Mouse (Mus musculus): ENCODE measurements around the gene Car5b. TPM values are rescaled to one million over a fixed set of nuclear protein-coding genes. Genes with fewer than 3 reads are reported as not detected.

Car5b gene
- 0.50 and 0.77 TPM in 2 replicates for polyA plus RNA-seq (2015; fragmentation: Nextera tagmentation; extraction: Ambion mirVana)

DNA sequence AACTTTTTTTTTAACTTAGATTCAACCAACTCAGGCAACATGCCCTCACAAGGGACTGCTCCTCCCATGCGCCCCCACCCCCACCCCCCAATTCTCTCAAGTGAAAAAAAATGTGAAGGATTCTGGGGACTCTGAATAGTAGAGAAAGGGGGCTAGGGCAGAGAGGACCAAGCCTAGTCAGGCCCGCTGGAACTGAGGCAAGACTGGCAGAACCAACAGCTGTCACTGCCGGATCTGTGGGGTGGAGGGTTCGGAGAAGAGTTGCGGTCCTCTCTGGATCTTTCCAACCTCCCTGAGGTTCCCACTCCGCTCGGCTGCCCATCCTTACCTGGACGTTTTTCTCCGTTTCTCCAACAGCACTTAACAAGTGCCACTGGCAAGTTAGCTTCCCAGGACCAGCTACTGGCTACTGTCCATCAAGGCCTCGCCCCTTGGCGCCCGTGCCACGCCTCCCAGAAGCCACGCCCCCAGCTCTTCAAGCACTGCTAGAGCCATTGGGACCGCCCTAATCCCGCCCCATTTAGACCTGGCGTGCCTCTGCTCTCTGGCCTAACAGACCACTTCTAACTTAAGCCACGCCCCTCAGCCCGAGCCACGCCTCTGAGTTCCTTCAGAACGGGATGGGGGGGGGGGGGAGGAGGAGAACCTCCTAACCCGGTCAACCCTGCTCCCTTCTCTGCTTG lies at the start of gene Car5b:
Gene Car5b, minus strand, starts transcription at position 391 of the 683 bp plus-strand sequence.
- H3K9ac ChIP-seq, result no peak within 1 kb of the TSS
- ATAC-seq, result peak; percentile 99

DNA sequence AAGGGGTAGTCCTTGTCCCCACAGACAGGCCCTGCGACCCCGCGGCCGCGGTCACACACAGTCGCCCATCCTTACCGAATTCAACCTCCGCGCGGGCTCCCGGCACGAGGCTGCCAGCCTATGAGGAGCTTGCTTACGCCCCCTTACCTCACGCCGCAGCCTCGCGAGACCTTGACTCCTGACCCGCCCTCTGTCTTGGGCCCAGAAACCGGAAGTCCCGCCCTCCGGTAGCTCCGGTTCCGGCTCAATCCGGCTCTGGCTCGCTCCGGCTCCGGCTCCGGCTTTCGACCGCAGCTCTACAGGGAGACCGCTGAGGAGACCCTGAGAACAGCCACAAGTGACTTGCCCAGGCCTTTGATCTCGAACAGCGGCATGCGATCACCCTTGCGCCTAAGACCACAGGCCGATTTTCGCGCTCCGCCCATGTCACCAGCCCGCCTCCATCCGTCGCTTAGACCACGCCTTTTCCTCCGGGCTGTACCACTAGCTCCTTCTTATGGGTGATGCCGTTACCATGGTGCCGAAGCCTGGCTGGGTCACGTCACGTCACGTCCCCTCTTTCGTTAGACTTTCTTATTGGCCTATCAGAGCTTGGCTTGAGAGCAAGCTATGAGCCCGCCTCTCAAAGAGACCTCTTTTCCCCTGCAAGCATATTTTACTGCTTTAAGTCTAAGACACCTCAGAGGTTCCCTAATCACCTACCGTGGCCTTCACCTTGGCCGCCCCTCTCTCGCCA lies 48.4 kb upstream of the Car5b start, which contains the start of gene Siah1b:
Gene Siah1b, minus strand, starts transcription at position 454 of the 736 bp plus-strand sequence.
- ATAC-seq, result peak; percentile 99
- Histone ChIP-seq H3K27ac (peak within 1 kb of the TSS; percentile 64; the same call in 1 of the 2 replicates), H3K27me3 (replicated peaks) (no peaks in the 10 kb centered on the region), H3K4me1 (replicated peaks) (no peaks in the 10 kb centered on the region), H3K4me3 (replicated peaks) (peak within 1 kb of the TSS; percentile 57), H3K9ac (peak within 1 kb of the TSS; percentile 58), H3K9me3 (no peaks in the 10 kb centered on the region), H3K4me2 (replicated peaks) (peak within 1 kb of the TSS; percentile 60), H3K36me3 (no peaks in the 10 kb centered on the region)
- 24% methylated on average over 54 of the region's 54 CpGs for WGBS

More for the DNA sequence above, at the start of gene Car5b:
- Histone ChIP-seq H3K9me3 (no peaks in the 10 kb centered on the region), H3K4me1 (replicated peaks) (no peaks in the 10 kb centered on the region), H3K36me3 (no peaks in the 10 kb centered on the region), H3K4me2 (replicated peaks) (peak within 1 kb of the TSS; percentile 58), H3K4me3 (replicated peaks) (peak within 1 kb of the TSS; percentile 35), H3K27ac (no peak within 1 kb of the TSS), H3K27me3 (replicated peaks) (no peaks in the 10 kb centered on the region)
- WGBS, result 10% methylated on average over 22 of the region's 22 CpGs

DNA sequence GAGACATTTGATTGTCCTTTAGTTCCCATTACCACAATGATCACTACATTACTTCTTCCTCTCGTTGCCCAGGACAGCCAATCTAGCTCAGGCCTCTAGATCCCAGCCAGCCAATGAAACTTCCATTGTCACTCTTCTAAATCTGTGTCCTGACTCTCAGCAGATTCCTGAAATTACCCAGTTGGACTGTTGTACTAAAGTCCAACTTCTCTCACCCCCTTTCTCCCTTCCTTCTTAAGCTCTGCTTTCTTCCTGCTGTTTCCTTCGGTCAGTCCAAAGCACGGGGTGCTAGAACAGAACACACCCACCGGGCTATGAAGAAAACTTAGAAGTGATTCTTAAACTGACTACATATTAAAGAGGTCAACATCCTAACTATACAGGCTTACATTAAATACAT lies 41.2 kb upstream of the Car5b start:
- no peak overlapping the region for H3K9ac ChIP-seq
- no peak overlapping the region for H3K4me2 ChIP-seq (replicated peaks)
- H3K27ac ChIP-seq, result no peak overlapping the region
- no peaks in the 10 kb centered on the region for H3K36me3 ChIP-seq
- ATAC-seq, result no peak
- 80% methylated on average over 4 of the region's 4 CpGs for WGBS
- no peaks in the 10 kb centered on the region for H3K9me3 ChIP-seq
- no peaks in the 10 kb centered on the region for H3K27me3 ChIP-seq (replicated peaks)
- H3K4me3 ChIP-seq (replicated peaks), result no peak overlapping the region
- no peaks in the 10 kb centered on the region for H3K4me1 ChIP-seq (replicated peaks)

DNA sequence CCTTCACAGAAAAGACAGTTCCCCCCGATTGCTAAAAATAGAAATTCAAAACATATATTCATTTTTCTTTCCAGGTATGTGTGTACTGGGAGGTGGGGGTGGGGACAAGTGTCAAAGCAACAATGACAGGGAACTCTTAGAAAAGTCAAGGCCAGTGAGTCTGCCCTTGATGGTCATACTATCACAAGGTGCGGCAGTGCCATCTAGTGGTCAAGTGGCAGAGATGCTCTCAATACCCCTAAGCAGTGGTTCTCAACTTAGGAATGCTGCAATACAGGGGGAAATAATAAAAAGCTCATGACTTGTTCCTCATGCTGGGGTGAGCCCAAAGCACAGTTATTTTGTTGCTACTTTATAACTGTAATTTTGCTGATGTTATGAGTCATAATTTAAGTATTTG lies 38.4 kb upstream of the Car5b start:
- WGBS, result 9% methylated on average over 2 of the region's 2 CpGs
- H3K27ac ChIP-seq, result no peak overlapping the region
- no peaks in the 10 kb centered on the region for H3K4me1 ChIP-seq (replicated peaks)
- H3K9me3 ChIP-seq, result no peaks in the 10 kb centered on the region
- no peak overlapping the region for H3K4me3 ChIP-seq (replicated peaks)
- H3K4me2 ChIP-seq (replicated peaks), result no peak overlapping the region
- no peak overlapping the region for H3K9ac ChIP-seq
- no peaks in the 10 kb centered on the region for H3K27me3 ChIP-seq (replicated peaks)
- ATAC-seq, result peak; percentile 65
- H3K36me3 ChIP-seq, result no peaks in the 10 kb centered on the region

DNA sequence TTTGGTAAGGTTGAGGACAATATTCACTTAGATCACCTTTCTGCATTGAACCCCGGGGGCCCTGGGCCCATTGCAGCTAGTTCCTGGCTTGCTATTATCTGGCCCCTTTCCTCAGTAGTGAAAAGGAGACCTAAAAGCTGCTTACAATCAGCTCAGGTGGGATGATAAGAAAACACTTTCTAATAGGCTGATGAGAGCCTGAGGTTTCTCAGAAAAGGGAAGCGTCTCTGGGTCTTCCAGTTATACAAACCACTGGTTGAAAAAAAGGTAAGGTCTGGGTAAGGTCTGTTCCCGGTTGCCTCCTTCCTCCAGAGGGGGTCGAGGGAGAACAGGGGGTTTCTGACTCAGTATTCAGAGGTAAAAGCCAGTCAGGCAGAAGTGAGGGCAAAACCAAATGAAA lies 31.3 kb upstream of the Car5b start:
- Histone ChIP-seq H3K27me3 (replicated peaks) (0 out of 2 replicates have a peak, but pooled peaks cover 3% of the 10 kb centered on the region), H3K4me2 (replicated peaks) (no peak overlapping the region), H3K4me3 (replicated peaks) (no peak overlapping the region), H3K9ac (no peak overlapping the region), H3K36me3 (no peaks in the 10 kb centered on the region), H3K4me1 (replicated peaks) (no peaks in the 10 kb centered on the region), H3K9me3 (no peaks in the 10 kb centered on the region), H3K27ac (no peak overlapping the region)
- ATAC-seq, result no peak
- WGBS, result 66% methylated on average over 4 of the region's 4 CpGs

DNA sequence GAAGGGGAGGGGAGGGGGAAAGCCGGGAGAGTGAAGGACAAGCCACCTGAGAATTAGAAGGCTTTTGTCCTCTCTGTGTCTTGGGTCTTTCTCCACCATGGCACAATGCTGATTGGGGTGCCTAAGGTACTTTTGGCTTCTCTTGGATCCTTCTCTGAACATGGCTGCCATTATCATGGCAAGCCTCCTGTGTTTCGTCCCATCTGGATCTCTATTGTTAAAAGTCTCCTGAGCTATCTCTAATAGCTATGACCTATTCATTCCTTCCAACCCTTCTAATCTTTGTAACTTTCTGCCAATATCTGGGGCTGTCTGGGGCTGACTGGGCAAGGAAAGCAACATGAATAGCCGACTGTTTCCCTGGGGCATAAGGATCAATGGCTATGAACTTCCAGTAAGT lies 30.7 kb upstream of the Car5b start:
- H3K4me1 ChIP-seq (replicated peaks), result no peaks in the 10 kb centered on the region
- no peak overlapping the region for H3K4me2 ChIP-seq (replicated peaks)
- 0 out of 2 replicates have a peak, but pooled peaks cover 3% of the 10 kb centered on the region for H3K27me3 ChIP-seq (replicated peaks)
- WGBS, result 85% methylated on average over 3 of the region's 3 CpGs
- H3K9ac ChIP-seq, result no peak overlapping the region
- H3K27ac ChIP-seq, result no peak overlapping the region
- no peaks in the 10 kb centered on the region for H3K9me3 ChIP-seq
- ATAC-seq, result no peak
- no peak overlapping the region for H3K4me3 ChIP-seq (replicated peaks)
- no peaks in the 10 kb centered on the region for H3K36me3 ChIP-seq

DNA sequence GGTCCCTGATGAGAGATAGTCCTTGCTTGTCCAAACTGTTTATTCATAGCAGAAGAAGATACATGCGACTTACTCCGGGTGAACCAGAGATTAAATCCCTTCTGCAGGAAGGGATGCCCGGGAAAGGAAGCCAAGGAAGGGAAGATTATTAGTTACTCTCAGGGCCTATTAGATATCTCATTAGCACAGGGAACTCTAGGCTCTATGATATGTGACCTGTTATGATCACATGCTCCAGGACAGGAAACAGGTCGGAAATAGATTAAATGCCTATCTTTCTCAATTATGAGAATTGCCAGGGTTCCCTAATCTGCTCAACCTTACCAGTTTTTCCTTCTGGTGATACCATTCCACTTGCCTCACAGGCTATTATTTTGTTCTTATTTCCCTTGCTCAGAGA lies 27.9 kb upstream of the Car5b start:
- no peaks in the 10 kb centered on the region for H3K36me3 ChIP-seq
- no peak overlapping the region for H3K4me3 ChIP-seq (replicated peaks)
- WGBS, result 68% methylated on average over 4 of the region's 4 CpGs
- H3K27ac ChIP-seq, result no peak overlapping the region
- H3K4me2 ChIP-seq (replicated peaks), result no peak overlapping the region
- no peaks in the 10 kb centered on the region for H3K4me1 ChIP-seq (replicated peaks)
- H3K27me3 ChIP-seq (replicated peaks), result 0 out of 2 replicates have a peak, but pooled peaks cover 2% of the 10 kb centered on the region
- H3K9ac ChIP-seq, result no peak overlapping the region
- H3K9me3 ChIP-seq, result no peaks in the 10 kb centered on the region
- ATAC-seq, result no peak

DNA sequence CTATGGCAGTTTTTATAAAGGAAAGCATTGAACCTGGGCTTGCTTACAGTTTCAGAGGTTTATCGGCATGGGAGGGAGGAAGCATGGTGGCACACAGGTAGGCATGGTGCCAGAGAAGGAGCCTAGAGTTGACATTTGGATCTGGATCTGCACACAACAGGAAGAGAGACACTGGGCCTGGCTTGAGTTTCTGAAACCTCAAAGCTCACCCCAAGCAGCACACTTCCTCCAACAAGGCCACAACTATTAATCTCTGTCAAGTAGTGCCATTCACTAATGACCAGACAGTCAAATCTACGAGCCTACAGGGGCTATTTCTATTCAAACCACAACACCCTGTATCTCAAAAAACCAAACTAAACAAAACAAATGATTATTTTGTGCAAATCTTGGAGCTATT lies 18.9 kb upstream of the Car5b start:
- ATAC-seq, result no peak
- WGBS, result 64% methylated on average over 2 of the region's 2 CpGs
- Histone ChIP-seq H3K4me1 (replicated peaks) (no peaks in the 10 kb centered on the region), H3K4me2 (replicated peaks) (no peak overlapping the region), H3K36me3 (no peaks in the 10 kb centered on the region), H3K4me3 (replicated peaks) (no peak overlapping the region), H3K9ac (no peak overlapping the region), H3K27ac (no peak overlapping the region), H3K9me3 (no peaks in the 10 kb centered on the region), H3K27me3 (replicated peaks) (peaks cover 3% of the 10 kb centered on the region; the same call in 1 of the 2 replicates)

DNA sequence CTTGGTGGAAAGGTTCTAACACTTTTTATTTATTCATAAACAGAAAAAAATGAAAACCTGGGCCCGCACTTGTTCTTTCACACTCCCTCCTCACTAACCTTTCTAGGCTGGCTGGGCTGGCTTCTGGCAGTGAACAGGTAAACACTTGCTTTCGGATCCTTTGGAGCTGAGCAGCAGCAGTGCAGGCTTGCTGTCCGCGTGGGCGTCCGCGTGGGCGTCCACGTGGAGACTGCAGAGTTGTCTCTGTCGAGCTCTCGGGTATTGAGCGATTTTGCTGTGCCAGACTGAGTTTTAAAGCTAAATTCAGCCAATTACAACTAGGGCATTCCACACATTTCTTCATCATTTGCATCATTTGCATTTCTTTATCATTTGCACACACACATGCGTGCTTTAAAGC lies 14.3 kb upstream of the Car5b start:
- no peak for ATAC-seq
- Histone ChIP-seq H3K9ac (no peak overlapping the region), H3K27ac (no peak overlapping the region), H3K27me3 (replicated peaks) (peaks cover 3% of the 10 kb centered on the region; the same call in 1 of the 2 replicates), H3K4me1 (replicated peaks) (no peaks in the 10 kb centered on the region), H3K9me3 (no peaks in the 10 kb centered on the region), H3K4me3 (replicated peaks) (no peak overlapping the region), H3K4me2 (replicated peaks) (no peak overlapping the region), H3K36me3 (no peaks in the 10 kb centered on the region)
- 64% methylated on average over 13 of the region's 13 CpGs for WGBS

DNA sequence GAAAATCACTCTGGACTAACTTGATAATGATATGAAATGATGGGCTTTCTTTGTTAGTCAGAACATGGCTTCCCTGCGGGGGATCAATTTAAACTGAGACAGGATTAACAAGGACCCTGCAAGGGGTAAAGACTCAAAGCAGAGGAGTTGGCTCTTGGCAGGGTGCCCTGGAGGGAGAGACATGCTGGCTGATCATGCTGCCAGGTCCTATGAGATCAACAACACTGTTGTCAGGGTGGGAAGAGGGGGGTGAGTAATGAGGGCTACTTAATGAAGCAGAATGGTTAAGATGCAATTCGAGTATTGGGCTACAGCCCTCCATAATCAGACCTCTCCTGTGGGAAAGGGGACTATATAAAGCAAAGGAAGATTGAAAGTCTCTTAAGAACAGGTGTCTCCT lies 11.1 kb upstream of the Car5b start:
- H3K4me2 ChIP-seq (replicated peaks), result no peak overlapping the region
- no peaks in the 10 kb centered on the region for H3K4me1 ChIP-seq (replicated peaks)
- H3K9ac ChIP-seq, result no peak overlapping the region
- ATAC-seq, result no peak
- no peak overlapping the region for H3K4me3 ChIP-seq (replicated peaks)
- 59% methylated on average over 2 of the region's 2 CpGs for WGBS
- no peaks in the 10 kb centered on the region for H3K9me3 ChIP-seq
- H3K27me3 ChIP-seq (replicated peaks), result peaks cover 3% of the 10 kb centered on the region; the same call in 1 of the 2 replicates
- H3K27ac ChIP-seq, result no peak overlapping the region
- no peaks in the 10 kb centered on the region for H3K36me3 ChIP-seq

DNA sequence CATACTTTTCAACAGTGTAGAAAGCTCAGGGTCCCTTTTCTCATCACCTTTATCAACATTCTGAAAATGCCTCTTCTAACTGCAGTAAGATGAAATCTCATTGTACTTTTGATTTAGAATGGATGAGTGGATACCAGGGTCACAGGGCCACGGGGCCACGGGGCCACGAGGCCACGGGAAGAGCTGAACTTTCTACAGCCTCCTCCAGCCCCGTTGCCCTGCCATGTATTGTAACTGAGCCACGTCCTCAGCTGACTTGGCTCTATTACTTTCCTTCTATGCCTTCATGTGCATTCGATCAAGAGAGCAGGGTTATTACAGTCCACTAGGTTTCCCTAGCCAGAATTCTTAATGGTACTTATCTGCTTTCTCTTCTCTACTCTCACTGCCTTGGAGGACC lies 8.1 kb upstream of the Car5b start:
- 83% methylated on average over 7 of the region's 7 CpGs for WGBS
- Histone ChIP-seq H3K9ac (no peak overlapping the region), H3K36me3 (no peaks in the 10 kb centered on the region), H3K4me2 (replicated peaks) (no peak overlapping the region), H3K4me3 (replicated peaks) (no peak overlapping the region), H3K27ac (no peak overlapping the region), H3K4me1 (replicated peaks) (no peaks in the 10 kb centered on the region), H3K27me3 (replicated peaks) (no peaks in the 10 kb centered on the region), H3K9me3 (no peaks in the 10 kb centered on the region)
- ATAC-seq, result no peak

DNA sequence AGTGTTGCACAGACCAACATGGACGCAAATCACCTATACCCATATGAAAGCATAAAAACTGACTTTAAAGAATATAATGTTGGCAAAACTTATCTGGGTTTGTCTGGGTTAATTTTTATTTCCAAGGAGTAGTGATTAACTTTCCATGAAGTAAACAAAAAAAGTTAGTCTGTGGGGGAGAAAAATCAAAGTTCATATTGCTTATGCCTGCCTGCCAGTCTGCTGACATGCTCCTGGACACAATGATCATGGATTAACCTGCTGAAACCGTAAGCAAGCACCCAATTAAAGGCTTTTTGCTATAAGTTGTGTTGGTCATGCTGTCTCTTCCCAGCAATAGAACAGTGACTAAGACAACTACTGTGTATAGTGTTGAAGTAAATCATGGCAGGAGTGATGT lies 7.6 kb upstream of the Car5b start:
- H3K27ac ChIP-seq, result no peak overlapping the region
- H3K27me3 ChIP-seq (replicated peaks), result no peaks in the 10 kb centered on the region
- no peak overlapping the region for H3K9ac ChIP-seq
- no peaks in the 10 kb centered on the region for H3K4me1 ChIP-seq (replicated peaks)
- ATAC-seq, result no peak
- H3K36me3 ChIP-seq, result no peaks in the 10 kb centered on the region
- H3K4me2 ChIP-seq (replicated peaks), result no peak overlapping the region
- H3K9me3 ChIP-seq, result no peaks in the 10 kb centered on the region
- WGBS, result 87% methylated on average over 2 of the region's 2 CpGs
- H3K4me3 ChIP-seq (replicated peaks), result no peak overlapping the region

Data from intestine, embryonic 15.5 days (tissue).